Mouse (Mus musculus): ENCODE measurements around the gene Zswim1.
A peak's percentile ranks its signal among the peaks of the same experiment; 100 is the strongest.

The Zswim1 gene

DNA sequence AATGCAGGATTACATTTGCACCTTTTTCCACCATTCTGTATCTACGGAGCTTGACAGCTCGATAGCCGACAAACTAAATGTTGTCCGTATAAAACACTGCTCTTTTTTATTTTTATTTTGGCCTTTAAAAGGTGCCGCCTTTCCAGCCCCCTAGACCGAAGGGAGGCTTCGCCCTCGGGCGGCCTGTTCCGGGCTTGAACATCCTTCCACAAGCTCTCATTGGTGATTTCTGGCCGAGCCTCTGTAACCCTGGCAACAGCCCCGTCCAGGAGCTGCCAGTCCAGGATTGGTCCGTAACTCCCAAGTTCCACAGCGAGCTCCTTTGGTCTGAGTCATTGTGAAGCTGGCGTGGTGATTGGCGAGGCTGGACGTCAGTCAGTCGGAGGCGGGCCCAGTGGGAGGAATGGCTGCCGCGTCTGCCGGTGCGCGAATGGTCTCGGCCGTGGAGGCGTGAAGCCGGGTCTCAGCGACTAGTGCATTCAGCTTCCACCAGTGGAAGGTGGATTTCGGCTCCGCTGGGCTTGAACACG is at the start of gene Zswim1:
Zswim1 (plus strand) TSS at position 51 of the 530 bp plus-strand sequence.
- DNase-seq (ENCODE audit: low read depth): peak; percentile 97

DNA sequence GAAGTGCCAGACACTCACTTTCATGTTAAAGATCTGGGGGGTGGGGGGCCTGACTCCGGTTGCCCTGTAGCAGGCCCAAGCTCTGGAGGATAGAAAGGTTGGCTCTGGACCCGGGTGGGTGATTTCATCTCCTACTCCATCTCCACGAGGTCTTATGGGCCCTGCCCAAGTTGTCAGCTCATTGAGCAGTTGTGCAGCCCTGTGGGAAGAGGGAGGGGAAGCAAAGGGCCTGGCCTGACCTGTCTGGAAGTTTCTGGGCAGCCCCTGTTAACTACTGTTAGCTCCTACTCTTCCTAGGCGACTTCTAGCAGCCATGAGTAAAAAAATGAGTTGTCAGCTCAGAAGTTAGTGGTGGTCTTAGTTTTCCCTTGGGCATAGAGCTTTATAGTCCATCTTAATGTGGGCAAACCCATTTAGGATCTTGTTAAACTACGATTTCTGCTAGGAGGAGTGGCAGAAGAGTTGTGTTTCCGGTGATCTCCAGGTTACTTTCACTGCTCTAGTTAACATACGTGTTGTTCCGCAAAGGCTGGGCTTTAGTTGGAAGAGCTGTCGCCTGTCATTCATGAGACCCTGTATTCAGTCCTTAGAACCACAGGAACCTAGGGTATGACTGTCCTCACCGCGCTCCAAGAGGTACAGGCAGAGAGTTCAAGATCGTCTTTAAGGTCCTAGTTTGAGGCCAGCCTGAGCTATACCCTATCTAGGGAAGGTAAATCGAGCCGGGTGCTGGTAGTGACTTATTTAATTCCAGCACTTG is 49.1 kb upstream of the Zswim1 start:
- no peak for DNase-seq (ENCODE audit: low read depth)

DNA sequence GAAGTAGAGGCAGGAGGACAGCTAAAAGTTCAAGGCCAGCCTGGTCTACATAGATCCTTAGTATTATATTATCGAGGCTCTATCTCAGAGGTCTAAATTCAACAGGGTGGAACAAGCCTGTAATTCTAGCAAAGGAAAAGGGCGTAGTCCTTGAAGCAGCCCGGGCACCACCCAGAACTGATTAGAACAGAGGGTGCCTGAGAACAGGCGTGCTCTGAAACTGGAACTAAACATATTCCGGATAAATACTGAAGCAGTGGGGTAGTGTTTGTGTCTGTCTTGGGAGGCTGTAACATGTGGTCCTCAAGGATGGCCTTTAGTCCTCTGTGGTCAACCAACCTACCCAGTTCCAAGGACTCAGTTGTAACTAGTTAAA is 48.5 kb upstream of the Zswim1 start:
- DNase-seq (ENCODE audit: low read depth): no peak

DNA sequence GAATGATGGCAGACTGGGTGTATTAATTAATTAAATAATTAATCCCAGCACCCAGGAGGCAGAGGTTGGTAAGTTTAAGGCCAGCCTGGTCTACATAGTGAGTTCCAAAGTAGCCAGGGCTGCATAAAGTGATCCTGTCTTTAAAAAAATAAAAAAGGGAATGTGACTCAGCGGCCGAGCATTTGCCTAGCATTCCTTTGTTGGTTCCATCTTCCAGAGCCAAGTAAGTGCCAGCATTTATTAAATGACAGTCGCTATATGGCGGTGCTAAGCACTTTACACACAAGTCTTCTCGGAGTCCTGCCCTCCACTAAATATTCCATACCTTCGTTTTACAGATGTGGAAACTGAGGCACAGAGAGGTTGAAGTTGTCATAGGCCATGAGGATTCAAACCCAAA is 46.4 kb upstream of the Zswim1 start:
- no peak for DNase-seq (ENCODE audit: low read depth)

DNA sequence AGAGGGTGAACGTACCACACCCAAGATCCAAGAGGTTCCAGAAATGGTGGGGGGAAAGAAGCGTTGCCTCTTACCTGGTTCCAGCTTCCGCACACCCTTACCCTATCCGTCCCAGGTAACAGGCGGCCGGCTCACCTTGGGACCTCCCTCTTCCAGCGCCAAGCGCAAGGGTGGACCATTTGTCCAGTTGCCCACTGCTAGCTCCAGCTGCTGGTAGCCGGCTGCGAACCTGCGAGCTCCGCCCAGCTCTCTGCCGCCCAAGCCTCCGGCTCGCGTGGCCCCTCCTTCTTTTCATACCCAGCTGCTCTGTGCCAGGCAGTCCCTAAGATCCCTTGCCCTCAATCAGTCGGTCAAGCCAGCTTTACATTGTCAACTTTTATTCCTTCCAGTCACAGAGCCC is 45.7 kb upstream of the Zswim1 start:
- DNase-seq (ENCODE audit: low read depth): no peak

DNA sequence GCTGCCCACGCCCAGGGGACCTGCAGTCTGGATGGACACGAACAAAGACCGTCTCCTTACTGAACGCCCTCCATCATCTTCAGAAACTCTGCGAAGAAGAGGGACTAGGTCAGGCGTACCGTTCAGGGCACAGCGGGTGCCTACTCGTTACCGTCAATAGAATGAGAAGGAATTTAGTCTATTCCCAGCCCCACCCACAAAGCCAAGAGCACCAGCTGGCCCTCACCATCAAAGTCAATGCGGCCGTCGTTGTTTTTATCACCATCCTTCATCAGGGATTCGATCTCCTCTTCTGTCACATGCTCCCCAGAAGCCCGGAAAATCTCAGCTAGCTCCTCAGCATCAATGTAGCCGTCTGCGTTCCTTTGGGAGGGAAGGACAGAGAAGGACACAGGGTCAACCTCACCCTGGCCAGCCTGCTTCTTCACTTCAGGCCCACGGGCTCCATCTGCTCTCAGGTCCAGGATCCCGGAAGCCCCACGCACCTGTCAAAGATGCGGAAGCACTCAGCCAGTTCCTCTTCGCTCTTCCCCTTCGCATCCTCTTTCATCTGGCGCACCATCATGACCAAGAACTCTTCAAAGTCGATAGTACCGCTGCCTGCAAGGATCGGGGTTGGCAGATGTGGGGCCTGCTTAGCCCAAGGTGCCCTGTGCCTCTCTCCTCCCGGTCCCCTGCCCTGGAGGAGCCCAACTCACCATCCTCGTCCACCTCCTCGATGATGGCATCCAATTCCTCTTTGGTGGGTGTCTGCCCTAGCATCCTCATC is 45.1 kb upstream of the Zswim1 start:
- no peak for DNase-seq (ENCODE audit: low read depth)

- DNase-seq (ENCODE audit: low read depth): no peak
Measured at GRCm38 (mm10) chr2:164778015-164778287, 44.5 kb upstream of the Zswim1 start.

GRCm38 (mm10) chr2:164778809-164779208 is 43.7 kb upstream of the Zswim1 start:
- no peak for DNase-seq (ENCODE audit: low read depth)

DNA sequence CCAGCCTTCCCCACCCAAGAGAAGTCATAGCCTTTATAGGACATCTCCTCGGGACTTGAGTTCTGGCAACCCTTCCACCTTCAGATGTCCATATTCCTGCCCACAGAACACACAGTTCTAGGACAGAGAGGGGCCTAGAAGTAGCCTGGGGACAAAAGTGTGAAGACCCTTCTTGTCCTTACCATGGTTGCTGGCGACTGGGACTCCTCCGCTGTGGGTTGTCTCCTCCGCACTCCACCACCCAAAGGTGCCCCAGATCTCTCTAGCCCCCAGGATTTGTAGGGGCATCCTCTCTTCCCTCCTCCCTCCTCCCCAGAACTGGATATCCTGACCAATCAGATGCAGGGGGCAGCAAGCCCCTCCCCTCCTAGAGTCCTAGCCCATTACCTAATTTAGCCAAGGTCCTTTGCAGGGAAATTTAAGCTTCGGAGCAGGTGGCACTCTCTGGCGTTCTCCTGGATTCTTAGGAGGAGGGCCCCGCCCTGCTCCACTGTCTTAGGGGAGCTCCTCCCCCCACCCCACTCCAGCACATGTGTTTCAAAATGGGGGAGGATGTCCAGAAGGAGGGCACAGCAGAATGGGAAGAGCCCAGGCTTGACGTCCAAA is 42.9 kb upstream of the Zswim1 start, which contains the start of gene Tnnc2:
Tnnc2 (minus strand) TSS at position 487 of the 606 bp plus-strand sequence.
- no peak for DNase-seq (ENCODE audit: low read depth)

DNA sequence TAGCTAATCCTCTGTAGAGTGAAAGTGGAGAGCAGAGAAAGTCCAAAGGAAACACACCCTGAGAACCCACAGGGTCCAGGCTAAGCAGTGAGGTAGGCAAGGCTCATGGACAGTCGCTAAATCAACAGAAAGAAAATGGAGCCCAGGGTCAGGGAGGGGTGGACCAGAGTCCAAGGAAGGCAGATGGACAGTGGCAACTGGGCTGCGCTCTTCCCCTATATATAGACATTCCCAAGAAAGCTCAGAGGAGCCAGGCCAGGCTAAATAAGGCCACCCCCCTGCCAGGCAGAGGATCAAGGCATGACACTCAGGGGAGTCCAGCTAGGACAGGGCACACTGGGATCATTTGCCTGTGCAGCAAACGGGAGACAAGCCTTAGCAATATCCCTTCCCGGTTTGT is 40.6 kb upstream of the Zswim1 start:
- DNase-seq (ENCODE audit: low read depth): no peak

GRCm38 (mm10) chr2:164783926-164784581 is 38.4 kb upstream of the Zswim1 start:
- no peak for DNase-seq (ENCODE audit: low read depth)

GRCm38 (mm10) chr2:164784869-164785420 is 37.5 kb upstream of the Zswim1 start:
- peak; percentile 43 for DNase-seq (ENCODE audit: low read depth)

DNA sequence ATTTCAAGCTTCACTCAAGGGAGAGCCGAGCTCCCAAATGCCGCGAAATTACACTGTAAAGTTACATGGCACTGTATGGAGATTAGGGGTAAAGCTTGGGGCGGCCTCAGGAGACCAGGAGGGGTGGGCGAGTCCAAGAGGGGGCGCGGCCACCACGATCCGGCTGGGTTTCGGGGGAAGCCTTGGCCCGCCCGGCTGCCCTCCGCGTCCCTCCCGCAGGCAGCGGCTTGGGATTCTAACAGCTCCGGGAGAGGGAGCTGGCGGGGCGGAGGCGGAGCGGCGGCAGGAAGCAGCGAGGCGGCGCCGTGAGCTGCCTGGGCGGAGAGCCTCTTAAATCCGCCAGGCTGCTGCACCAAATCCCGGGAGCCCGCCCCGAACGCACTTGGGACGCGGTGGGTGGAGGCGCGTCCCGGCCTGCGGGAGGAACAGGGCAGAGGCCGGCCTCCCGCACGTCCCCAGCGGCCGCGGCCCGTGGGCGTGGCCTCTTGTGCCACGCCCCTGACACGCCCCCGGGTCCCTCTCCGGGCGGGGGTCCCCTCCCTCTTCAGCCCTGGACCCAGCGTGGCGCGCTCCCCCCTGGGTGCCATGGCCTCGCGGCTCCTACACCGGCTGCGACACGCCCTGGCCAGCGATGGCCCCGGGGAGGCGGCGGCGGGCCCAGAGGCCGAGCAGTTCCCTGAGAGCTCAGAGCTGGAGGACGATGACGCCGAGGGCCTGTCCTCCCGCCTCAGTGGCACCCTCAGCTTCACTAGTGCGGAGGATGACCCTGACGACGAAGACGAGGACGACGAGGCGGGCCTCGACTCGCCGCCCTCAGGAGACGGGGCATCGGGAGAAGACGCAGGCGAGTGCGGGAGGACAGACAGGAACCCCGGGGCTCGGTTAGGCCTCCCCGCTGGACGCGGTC is 36.8 kb upstream of the Zswim1 start, which contains the start of gene Snx21:
Snx21 (plus strand) TSS at position 343 of the 907 bp plus-strand sequence.
- peak; percentile 84 for DNase-seq (ENCODE audit: low read depth)

DNA sequence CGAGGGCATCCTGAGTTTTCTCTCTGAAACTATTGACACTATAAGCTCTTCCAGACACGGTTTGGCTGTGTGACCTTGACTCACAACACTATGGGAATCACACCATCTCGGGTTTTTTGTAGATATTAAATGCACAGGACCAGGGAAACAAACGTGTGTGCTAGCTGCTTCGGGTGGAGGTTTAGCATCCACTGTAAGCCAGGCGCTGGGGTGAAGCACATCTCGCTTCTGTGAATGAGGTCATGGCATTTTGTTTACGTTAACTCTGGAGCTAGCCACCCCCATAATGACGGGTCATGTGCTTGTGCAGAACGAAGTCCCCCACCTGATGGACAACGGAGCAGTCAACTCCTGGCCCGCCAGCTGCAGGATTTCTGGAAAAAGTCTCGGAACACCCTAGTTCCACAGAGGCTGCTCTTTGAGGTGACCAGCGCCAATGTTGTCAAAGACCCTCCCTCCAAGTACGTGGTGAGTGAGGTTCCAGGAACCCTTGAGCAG is 36.0 kb upstream of the Zswim1 start:
- DNase-seq (ENCODE audit: low read depth): no peak

DNA sequence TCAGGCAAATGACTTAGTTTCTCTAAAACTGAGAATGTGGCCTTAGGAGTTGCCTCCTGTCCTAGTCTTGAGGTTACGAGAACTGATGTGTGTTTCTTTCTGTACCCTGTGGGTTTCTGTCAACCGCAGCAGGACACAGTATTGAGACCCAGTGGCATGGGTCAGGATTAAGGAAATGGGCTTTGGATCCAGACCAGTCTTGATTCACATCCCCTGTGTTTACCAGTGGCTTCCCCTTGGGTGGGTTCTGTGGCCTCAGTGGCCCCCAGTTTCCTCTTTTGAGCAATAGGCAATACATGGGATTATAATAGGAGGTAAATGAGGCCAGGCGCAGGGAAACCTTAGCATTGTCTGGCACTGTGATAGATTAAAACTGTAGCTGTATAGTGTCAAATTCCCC is 35.5 kb upstream of the Zswim1 start:
- DNase-seq (ENCODE audit: low read depth): no peak

- no peak for DNase-seq (ENCODE audit: low read depth)
Measured at GRCm38 (mm10) chr2:164787779-164788178, 34.7 kb upstream of the Zswim1 start.

DNA sequence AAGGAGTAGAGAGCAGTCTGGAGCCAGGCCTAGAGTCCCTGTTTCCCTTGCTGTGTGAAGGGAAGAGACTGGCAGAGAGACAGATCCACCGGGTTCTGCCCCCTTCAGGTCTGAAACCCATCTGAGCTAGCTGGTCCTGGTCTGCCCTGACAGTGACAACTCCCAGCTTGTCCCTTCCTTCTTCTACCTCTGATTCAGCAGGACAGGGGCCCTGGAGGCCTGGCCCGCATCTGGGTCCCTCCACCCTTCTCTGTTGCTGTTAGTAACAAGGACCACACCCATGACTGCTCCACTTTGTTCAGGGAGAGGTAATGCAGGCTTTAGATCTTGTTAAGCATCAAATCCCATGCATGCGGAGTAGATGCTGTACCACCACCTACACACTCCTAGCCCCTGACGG is 34.1 kb upstream of the Zswim1 start:
- no peak for DNase-seq (ENCODE audit: low read depth)

DNA sequence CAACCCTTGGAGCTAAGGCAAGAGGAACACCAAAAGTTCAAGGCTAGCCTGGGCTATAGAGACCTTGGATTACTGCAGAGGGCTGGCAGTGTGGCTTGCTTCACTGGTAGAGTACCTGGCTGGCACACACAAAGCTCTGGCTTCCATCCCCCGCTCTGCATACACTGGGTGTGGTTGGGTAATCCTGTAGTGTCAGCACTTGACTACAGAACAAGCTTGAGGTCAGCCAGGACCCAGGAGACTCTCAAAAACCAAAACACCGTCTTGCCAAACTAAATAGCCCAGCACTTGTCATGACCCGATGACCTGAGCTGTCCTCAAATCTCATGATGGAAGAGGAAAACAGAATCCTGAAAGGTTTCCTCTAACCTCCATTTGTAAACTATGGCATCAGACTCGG is 32.0 kb upstream of the Zswim1 start:
- no peak for DNase-seq (ENCODE audit: low read depth)

DNA sequence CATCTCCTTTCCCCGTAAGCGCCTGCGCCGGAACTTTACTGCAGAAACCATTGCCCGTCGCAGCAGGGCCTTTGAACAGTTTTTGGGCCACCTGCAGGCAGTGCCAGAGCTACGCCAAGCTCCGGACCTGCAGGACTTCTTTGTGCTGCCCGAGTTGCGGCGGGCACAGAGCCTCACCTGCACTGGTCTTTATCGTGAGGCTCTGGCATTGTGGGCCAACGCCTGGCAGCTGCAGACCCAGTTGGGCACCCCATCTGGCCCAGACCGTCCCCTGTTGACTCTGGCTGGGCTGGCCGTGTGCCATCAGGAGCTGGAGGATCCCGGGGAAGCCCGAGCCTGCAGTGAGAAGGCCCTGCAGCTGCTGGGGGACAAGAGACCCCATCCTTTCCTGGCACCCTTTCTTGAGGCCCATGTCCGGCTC is 30.6 kb upstream of the Zswim1 start:
- DNase-seq (ENCODE audit: low read depth): no peak

GRCm38 (mm10) chr2:164792400-164793190 is 29.9 kb upstream of the Zswim1 start:
- DNase-seq (ENCODE audit: low read depth): no peak
